Mouse (Mus musculus) liver, embryonic 16.5 days (tissue): ENCODE data around the gene Zscan2. TPM values are rescaled to one million over a fixed set of nuclear protein-coding genes. Genes with fewer than 3 reads are reported as not detected.

Experiments used
- ATAC-seq: fragments of 200-750 bp; cut with Nextera tagmentation; 2 replicates; pipeline ENCODE4 v1.8.0; 2017; ENCODE audit warnings: low read depth, mild to moderate bottlenecking, moderate number of reproducible peaks, moderate library complexity
- H3K27ac ChIP-seq: fragments of 300-500 bp; sonication (generic); 2 replicates; pipeline ENCODE4 v1.5.1; 2014; ENCODE audit warnings: mild to moderate bottlenecking, low read length
- H3K27me3 ChIP-seq: fragments of 300-500 bp; sonication (generic); 2 replicates; pipeline ENCODE4 v1.6.1; 2014; ENCODE audit warnings: low read depth, low read length, mixed read lengths; ENCODE audit not compliant: control insufficient read depth, insufficient read depth
- H3K36me3 ChIP-seq: fragments of 300-500 bp; sonication (generic); 2 replicates; pipeline ENCODE4 v1.6.1; 2014; ENCODE audit warnings: mild to moderate bottlenecking; ENCODE audit not compliant: control insufficient read depth, insufficient read depth
- H3K4me1 ChIP-seq: fragments of 300-500 bp; sonication (generic); 2 replicates; pipeline ENCODE4 v1.6.1; 2014; ENCODE audit warnings: low read depth, low read length, mixed read lengths; ENCODE audit not compliant: control insufficient read depth
- H3K4me2 ChIP-seq: fragments of 300-500 bp; sonication (generic); 2 replicates; pipeline ENCODE4 v1.6.1; 2014; ENCODE audit warnings: low read depth, low read length, mixed read lengths
- H3K4me3 ChIP-seq: fragments of 300-500 bp; sonication (generic); 2 replicates; pipeline ENCODE4 v1.5.1; 2014; ENCODE audit warnings: low read depth, mild to moderate bottlenecking, low read length
- H3K9ac ChIP-seq: fragments of 300-500 bp; sonication (generic); 2 replicates; pipeline ENCODE4 v1.6.1; 2014; ENCODE audit warnings: low read depth, low read length
- H3K9me3 ChIP-seq: fragments of 300-500 bp; sonication (generic); replicated peaks from 2 replicates; pipeline ENCODE4 v1.6.1; 2016; ENCODE audit warnings: low read length; ENCODE audit not compliant: control insufficient read depth
- WGBS: fragments of 180-500 bp; shearing (Covaris S2); extraction: QIAGEN DNeasy Blood & Tissue Kit; methylation state at CpG from one replicate; pipeline ENCODE4 v1.1.7; 2014; ENCODE audit not compliant: insufficient replicate concordance; 5-methylcytosine and 5-hydroxymethylcytosine counted together
- polyA plus RNA-seq: library from polyadenylated mRNA; unstranded; fragments of >200 nt; fragmentation: Nextera tagmentation; extraction: Ambion mirVana; gene quantifications from 2 replicates; pipeline ENCODE4 v1.2.1, GENCODE M21; 2015

The Zscan2 gene
- polyA plus RNA-seq, 1 experiment from 2014 or later = 0.30 TPM

DNA sequence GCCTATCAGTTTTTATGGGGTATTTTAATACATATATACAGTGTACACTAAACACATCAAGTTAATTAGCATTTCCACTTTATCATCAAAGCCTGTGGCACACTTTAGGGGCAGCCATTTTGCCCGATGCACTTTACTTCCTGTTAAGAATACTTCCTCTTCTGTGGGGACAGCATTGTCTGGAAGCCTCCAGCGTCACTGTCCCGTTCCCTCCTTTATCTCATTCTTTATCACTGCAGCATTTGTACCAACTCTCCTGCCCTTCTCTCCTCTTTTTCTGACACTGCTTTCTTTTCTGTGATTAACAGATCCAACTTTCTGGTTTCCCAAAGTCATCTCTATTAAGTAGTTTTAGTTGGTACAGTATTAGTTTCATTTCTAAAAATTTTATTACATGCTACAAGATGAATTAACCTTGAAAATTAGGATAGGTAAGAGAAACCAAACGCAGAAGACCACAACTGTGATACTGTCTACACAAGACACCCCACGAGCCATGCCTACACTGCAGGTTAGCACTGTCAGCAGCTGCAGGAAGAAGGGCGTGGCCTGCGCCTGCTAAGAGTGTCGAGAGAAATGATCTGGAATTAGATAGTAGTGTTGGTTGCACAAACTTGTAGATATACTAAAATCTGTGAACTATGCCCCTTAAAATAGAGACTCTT is 58.4 kb downstream of the Zscan2 start:
- H3K4me2 ChIP-seq = no peak overlapping the region
- WGBS = 22% methylated on average over 8 of the region's 8 CpGs
- H3K36me3 ChIP-seq = peaks cover 17% of the 10 kb centered on the region
- no peak overlapping the region for H3K27ac ChIP-seq
- peaks cover 8% of the 10 kb centered on the region for H3K4me1 ChIP-seq
- no peak for ATAC-seq
- no peaks in the 10 kb centered on the region for H3K27me3 ChIP-seq
- H3K9ac ChIP-seq = no peak overlapping the region
- H3K4me3 ChIP-seq = no peak overlapping the region
- no peaks in the 10 kb centered on the region for H3K9me3 ChIP-seq

GRCm38 (mm10) chr7:80919647-80920008 is 58.9 kb downstream of the Zscan2 start:
- Histone ChIP-seq H3K9me3 (no peaks in the 10 kb centered on the region), H3K4me3 (no peak overlapping the region), H3K4me1 (peaks cover 8% of the 10 kb centered on the region), H3K9ac (no peak overlapping the region), H3K27ac (no peak overlapping the region), H3K27me3 (no peaks in the 10 kb centered on the region), H3K4me2 (no peak overlapping the region), H3K36me3 (peaks cover 17% of the 10 kb centered on the region)
- no peak for ATAC-seq
- WGBS = 60% methylated on average over 5 of the region's 5 CpGs

DNA sequence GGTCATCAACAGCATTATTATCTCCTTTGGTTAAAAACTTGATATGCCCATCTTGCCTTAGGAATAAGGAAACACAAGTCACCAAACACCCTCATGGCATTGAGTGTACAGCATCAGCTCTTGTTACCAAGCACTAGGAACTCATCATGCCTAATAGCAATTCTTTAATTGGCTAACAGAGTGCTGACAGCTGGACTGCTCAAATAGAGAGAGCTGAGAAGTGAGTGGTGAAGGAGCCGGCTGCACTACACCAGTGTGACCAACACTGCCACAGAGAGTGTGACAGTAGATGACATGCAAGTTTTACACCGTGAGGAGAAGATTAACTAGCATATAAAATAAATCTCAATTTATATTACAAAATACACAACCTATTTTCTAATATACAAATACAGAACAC is 62.4 kb downstream of the Zscan2 start:
- ATAC-seq = no peak
- Histone ChIP-seq H3K9me3 (no peaks in the 10 kb centered on the region), H3K36me3 (peaks cover 15% of the 10 kb centered on the region; the same call in 1 of the 2 replicates), H3K4me3 (no peak overlapping the region), H3K9ac (no peak overlapping the region), H3K4me2 (no peak overlapping the region), H3K4me1 (peaks cover 8% of the 10 kb centered on the region), H3K27me3 (no peaks in the 10 kb centered on the region), H3K27ac (no peak overlapping the region)
- 79% methylated on average over 2 of the region's 2 CpGs for WGBS

Other genes starting within 250 kb of the Zscan2 start
- gene Crtc3, start 172.0 kb upstream of the Zscan2 start, polyA plus RNA-seq = 3.7 and 4.3 TPM in 2 replicates
- gene Iqgap1, start 34.9 kb upstream of the Zscan2 start, polyA plus RNA-seq = 15.8 and 15.9 TPM in 2 replicates
- 10.8 and 12.1 TPM in 2 replicates for gene Wdr73, start 40.3 kb downstream of the Zscan2 start, polyA plus RNA-seq
- 1.2 and 1.6 TPM in 2 replicates for gene Nmb, start 44.2 kb downstream of the Zscan2 start, polyA plus RNA-seq
- 98.7 and 99.0 TPM in 2 replicates for gene Sec11a, start 86.9 kb downstream of the Zscan2 start, polyA plus RNA-seq
- gene Zfp592, start 132.8 kb downstream of the Zscan2 start, polyA plus RNA-seq = 7.1 and 8.1 TPM in 2 replicates
- 0.09 and 0.20 TPM in 2 replicates for gene Alpk3, start 196.7 kb downstream of the Zscan2 start, polyA plus RNA-seq